Mouse (Mus musculus) limb, embryonic 15.5 days (tissue): ENCODE results near the gene Platr17. TPM values are rescaled to one million over a fixed set of nuclear protein-coding genes. Genes with fewer than 3 reads are reported as not detected.

Source experiments
- ATAC-seq: fragments of 200-750 bp; cut with Nextera tagmentation; 2 replicates; pipeline ENCODE4 v1.8.0; 2017; ENCODE audit warnings: low read depth, moderate TSS enrichment; ENCODE audit not compliant: insufficient number of reproducible peaks, low FRiP score, low TSS enrichment
- H3K27ac ChIP-seq: fragments of 300-500 bp; sonication (generic); 2 replicates; pipeline ENCODE4 v1.5.1; 2015; ENCODE audit warnings: moderate library complexity, mild to moderate bottlenecking, inconsistent platforms
- H3K27me3 ChIP-seq: fragments of 300-500 bp; sonication (generic); 2 replicates; pipeline ENCODE4 v1.6.1; 2015; ENCODE audit warnings: inconsistent platforms
- H3K36me3 ChIP-seq: fragments of 300-500 bp; sonication (generic); 2 replicates; pipeline ENCODE4 v1.6.1; 2015; ENCODE audit warnings: inconsistent platforms
- H3K4me1 ChIP-seq: fragments of 300-500 bp; sonication (generic); 2 replicates; pipeline ENCODE4 v1.6.1; 2015; ENCODE audit warnings: inconsistent platforms
- H3K4me2 ChIP-seq: fragments of 300-500 bp; sonication (generic); 2 replicates; pipeline ENCODE4 v1.6.1; 2015; ENCODE audit warnings: mild to moderate bottlenecking, inconsistent platforms
- H3K4me3 ChIP-seq: fragments of 300-500 bp; sonication (generic); 2 replicates; pipeline ENCODE4 v1.5.1; 2015; ENCODE audit warnings: mild to moderate bottlenecking, inconsistent platforms
- H3K9ac ChIP-seq: fragments of 300-500 bp; sonication (generic); 2 replicates; pipeline ENCODE4 v1.6.1; 2015; ENCODE audit warnings: inconsistent platforms
- H3K9me3 ChIP-seq: fragments of 300-500 bp; sonication (generic); 2 replicates; pipeline ENCODE4 v1.6.1; 2016; ENCODE audit warnings: inconsistent platforms
- WGBS: fragments of 180-500 bp; shearing (Covaris S2); methylation state at CpG from one replicate; pipeline ENCODE4 v1.1.7; 2015; 5-methylcytosine and 5-hydroxymethylcytosine counted together
- polyA plus RNA-seq: library from polyadenylated mRNA; unstranded; fragments of >200 nt; fragmentation: Nextera tagmentation; extraction: Ambion mirVana; gene quantifications from 2 replicates; pipeline ENCODE4 v1.2.1, GENCODE M21; 2015

The Platr17 gene
- polyA plus RNA-seq, 1 experiment from 2014 or later, result 0.19 TPM

GRCm38 (mm10) chr17:33916294-33916693, 11.4 kb downstream of the Platr17 start:
- Histone ChIP-seq H3K27ac (peak overlapping the region; percentile 88), H3K4me1 (peaks cover 72% of the 10 kb centered on the region), H3K36me3 (peaks cover 45% of the 10 kb centered on the region), H3K27me3 (no peaks in the 10 kb centered on the region), H3K4me2 (peak overlapping the region; percentile 67), H3K9me3 (no peaks in the 10 kb centered on the region), H3K9ac (peak overlapping the region; percentile 33; the same call in 1 of the 2 replicates), H3K4me3 (peak overlapping the region; percentile 53)
- ATAC-seq, result peak; percentile 16
- 3% methylated on average over 16 of the region's 20 CpGs for WGBS

GRCm38 (mm10) chr17:33916847-33917655, 12.1 kb downstream of the Platr17 start:
- H3K27ac ChIP-seq, result no peak overlapping the region; the same call in 1 of the 2 replicates
- peak overlapping the region; percentile 53 for H3K4me3 ChIP-seq
- H3K27me3 ChIP-seq, result no peaks in the 10 kb centered on the region
- peaks cover 38% of the 10 kb centered on the region for H3K36me3 ChIP-seq
- 73% methylated on average over 31 of the region's 31 CpGs for WGBS
- no peak for ATAC-seq
- H3K9me3 ChIP-seq, result no peaks in the 10 kb centered on the region
- H3K9ac ChIP-seq, result no peak overlapping the region
- peaks cover 65% of the 10 kb centered on the region for H3K4me1 ChIP-seq
- peak overlapping the region; percentile 67 for H3K4me2 ChIP-seq

DNA sequence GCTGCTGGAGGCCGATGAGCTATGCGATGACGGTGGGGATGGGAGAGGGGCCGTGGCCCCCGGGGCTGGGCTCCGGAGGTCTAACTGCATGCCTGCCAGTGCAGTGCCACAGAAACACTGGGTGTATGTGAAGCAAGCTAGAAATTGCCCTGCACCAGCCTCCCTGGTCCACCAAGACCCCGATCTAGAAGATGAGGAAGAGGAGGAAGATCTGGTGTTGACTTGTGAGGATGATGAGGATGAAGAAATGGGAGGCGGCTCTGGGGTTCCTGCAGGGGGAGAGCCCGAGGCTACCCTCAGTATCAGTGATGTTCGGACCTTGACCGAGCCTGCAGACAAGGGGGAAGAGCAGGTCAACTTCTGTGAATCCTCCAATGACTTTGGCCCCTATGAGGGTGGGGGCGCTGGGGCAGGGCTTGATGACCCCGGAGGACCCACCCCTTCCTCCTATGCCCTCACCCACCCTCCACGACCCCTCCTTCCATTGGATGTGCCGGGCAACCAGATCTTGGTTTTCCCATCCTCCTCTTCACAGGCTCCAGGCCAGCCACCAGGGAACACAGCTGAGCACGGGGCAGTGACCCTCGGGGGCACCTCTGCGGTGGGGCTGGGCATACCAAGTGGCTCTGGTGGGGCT, 12.8 kb downstream of the Platr17 start:
- 82% methylated on average over 18 of the region's 18 CpGs for WGBS
- Histone ChIP-seq H3K4me1 (peaks cover 62% of the 10 kb centered on the region), H3K9ac (no peak overlapping the region), H3K4me3 (no peak overlapping the region), H3K4me2 (no peak overlapping the region), H3K27me3 (no peaks in the 10 kb centered on the region), H3K36me3 (peaks cover 32% of the 10 kb centered on the region), H3K9me3 (no peaks in the 10 kb centered on the region), H3K27ac (no peak overlapping the region)
- no peak for ATAC-seq

- Histone ChIP-seq H3K4me3 (peak overlapping the region; percentile 56), H3K9ac (peak overlapping the region; percentile 54; the same call in 1 of the 2 replicates), H3K27me3 (no peaks in the 10 kb centered on the region), H3K4me1 (peaks cover 61% of the 10 kb centered on the region), H3K27ac (peak overlapping the region; percentile 78), H3K9me3 (no peaks in the 10 kb centered on the region), H3K4me2 (peak overlapping the region; percentile 88), H3K36me3 (peaks cover 26% of the 10 kb centered on the region)
- no peak for ATAC-seq
- WGBS, result 52% methylated on average over 37 of the region's 37 CpGs
Measured at GRCm38 (mm10) chr17:33918293-33919203, 13.6 kb downstream of the Platr17 start.

DNA sequence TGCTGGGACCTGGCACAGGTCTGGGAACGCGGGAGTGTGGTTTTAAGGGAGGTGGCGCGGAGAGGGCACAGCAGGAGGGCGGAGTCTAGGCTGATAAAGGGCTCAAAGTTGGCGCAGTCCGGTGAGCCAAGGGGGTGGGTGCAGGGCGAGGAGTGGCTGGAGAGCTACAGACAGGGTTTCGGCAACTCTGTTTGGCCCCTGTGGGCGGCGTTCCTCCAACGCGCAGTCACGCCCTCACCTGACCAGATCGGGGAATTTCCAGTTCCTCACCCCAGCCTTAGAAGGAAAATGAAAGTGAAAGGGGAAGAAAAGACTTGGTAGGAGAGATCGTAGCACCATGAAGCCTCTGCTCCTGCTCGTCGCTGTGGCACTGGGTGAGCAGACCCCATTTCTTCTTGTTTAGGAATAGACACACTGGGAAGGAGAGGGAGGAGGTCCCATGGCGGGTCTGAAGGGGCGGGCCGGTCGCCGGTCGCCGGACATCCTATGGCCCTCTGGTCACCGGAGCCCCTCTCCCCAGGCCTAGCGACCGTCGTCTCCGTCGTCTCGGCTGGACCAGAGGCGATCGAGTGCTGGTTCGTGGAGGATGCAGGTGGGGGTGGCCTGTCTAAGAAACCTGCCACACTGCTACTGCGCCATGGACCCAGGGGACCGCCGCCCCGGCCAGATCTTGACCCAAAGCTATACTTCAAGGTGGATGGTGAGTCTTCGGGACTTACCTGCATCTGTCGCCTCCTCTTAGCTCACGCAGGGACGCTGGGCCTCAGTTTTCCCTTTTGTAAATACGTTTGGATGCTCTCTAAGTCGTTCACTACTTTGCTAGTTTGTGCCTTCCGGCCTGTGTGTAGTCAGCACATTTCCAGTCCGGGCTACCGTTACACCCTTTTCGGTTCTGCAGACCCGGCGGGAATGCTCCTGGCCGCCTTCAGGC, 14.7 kb downstream of the Platr17 start:
- peaks cover 18% of the 10 kb centered on the region; the same call in 1 of the 2 replicates for H3K36me3 ChIP-seq
- peaks cover 56% of the 10 kb centered on the region for H3K4me1 ChIP-seq
- peak overlapping the region; percentile 78 for H3K27ac ChIP-seq
- no peaks in the 10 kb centered on the region for H3K27me3 ChIP-seq
- no peaks in the 10 kb centered on the region for H3K9me3 ChIP-seq
- peak overlapping the region; percentile 88 for H3K4me2 ChIP-seq
- peak overlapping the region; percentile 56 for H3K4me3 ChIP-seq
- H3K9ac ChIP-seq, result peak overlapping the region; percentile 54
- under 1% methylated on average over 52 of the region's 52 CpGs for WGBS
- ATAC-seq, result no peak

DNA sequence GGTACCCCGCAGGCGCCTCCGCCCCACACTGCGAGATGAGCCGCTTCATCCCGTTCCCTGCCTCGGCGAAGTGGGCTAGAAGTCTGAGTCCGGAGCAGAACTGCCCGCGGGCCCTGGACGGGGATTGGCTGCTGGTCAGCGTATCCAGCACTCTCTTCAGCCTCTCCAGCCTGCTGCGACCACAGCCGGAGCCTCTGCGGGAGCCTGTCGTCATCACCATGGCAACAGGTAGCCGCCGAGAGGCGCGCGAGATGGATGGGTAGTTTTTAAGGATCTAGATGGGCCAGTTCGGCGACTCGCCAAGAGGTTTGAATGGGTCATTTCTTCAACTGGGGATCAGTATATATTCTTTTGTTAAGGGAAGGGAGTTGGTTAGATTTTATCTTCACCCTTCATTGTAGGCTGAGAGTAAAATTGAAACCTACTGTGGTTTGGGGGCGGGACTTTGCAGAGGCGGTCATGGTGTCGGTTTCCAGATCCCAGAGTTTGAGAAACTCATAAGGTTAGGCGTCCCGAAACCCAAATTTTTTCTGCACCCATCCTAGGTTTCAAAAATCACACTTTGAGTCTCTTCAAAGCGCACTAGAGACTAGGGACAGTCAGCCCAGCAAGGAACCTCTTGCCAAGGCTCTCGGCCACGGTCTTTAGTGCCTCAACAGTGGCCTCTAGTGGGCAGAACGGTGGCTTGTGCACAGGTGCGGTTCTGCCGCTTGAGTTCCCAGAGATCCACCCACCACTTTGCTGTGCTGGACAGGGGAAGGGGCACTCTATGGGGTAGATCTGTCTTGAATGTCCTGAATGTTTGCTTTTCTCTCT, 15.6 kb downstream of the Platr17 start:
- no peak for ATAC-seq

DNA sequence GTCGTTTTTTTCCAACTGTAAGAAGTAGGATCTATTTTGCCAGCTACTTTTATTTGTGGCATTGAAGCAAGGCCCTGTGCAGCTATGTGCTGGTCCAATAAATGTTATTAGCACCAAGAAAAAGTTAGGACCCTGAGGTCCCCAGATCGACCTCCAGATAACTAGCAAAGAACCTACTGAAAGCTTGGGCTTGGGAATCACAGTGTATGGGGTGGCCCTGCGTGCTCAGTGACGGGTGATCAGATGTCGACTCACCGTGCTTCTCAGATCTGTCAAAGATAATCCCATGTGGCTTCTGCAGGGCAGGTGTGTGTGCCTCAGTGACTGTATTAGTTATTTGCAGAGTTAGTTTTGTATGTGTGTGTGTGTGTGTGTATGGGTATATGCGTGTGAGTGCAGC, 16.4 kb downstream of the Platr17 start:
- peak overlapping the region; percentile 56; the same call in 1 of the 2 replicates for H3K4me3 ChIP-seq
- 84% methylated on average over 7 of the region's 7 CpGs for WGBS
- no peak overlapping the region for H3K27ac ChIP-seq
- H3K4me2 ChIP-seq, result no peak overlapping the region
- no peak overlapping the region for H3K9ac ChIP-seq
- peaks cover 48% of the 10 kb centered on the region for H3K4me1 ChIP-seq
- H3K9me3 ChIP-seq, result no peaks in the 10 kb centered on the region
- peaks cover 24% of the 10 kb centered on the region for H3K36me3 ChIP-seq
- ATAC-seq, result no peak
- H3K27me3 ChIP-seq, result no peaks in the 10 kb centered on the region

More for the DNA sequence above, 15.6 kb downstream of the Platr17 start:
- Histone ChIP-seq H3K9ac (peak overlapping the region; percentile 54), H3K27ac (peak overlapping the region; percentile 78), H3K27me3 (no peaks in the 10 kb centered on the region), H3K4me2 (peak overlapping the region; percentile 88), H3K4me1 (peaks cover 51% of the 10 kb centered on the region), H3K9me3 (no peaks in the 10 kb centered on the region), H3K4me3 (peak overlapping the region; percentile 56), H3K36me3 (peaks cover 18% of the 10 kb centered on the region)
- WGBS, result under 1% methylated on average over 36 of the region's 36 CpGs

DNA sequence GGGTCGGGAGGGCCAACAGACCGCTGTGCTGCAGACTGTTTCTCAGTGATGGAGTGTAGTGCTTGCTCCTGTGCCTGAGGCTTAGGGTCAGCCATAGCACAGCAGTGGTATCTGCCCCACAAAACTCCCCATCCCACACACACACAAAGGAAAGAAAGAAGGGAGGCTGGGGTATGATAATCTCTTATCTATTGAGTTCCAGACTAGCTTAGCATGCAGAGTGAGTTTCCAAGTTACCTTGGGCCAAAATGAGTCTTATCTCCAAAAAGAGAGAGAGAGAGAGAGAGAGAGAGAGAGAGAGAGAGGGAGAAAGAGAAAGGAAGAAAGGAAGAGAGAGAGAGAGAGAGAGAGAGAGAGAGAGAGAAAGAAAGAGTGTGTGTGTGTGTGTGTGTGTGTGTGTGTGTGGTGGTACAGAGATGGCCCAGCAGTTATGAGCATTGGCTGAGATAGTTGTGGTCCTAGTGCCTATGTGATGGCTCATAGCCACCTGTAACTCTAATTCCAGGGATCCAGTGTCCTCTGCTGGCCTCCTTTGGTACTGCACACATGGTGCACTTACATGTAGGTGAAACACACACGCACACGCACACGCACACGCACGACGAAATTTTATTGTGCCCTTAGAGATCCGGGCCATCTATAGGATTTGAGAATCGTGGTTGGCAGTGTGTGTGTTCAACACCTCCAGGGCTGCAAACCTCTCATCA, 19.8 kb downstream of the Platr17 start:
- peaks cover 22% of the 10 kb centered on the region for H3K36me3 ChIP-seq
- no peak for ATAC-seq
- WGBS, result 89% methylated on average over 10 of the region's 10 CpGs
- H3K9me3 ChIP-seq, result no peaks in the 10 kb centered on the region
- H3K4me2 ChIP-seq, result no peak overlapping the region
- H3K9ac ChIP-seq, result no peak overlapping the region
- H3K4me1 ChIP-seq, result peaks cover 28% of the 10 kb centered on the region
- no peak overlapping the region for H3K27ac ChIP-seq
- no peaks in the 10 kb centered on the region for H3K27me3 ChIP-seq
- no peak overlapping the region for H3K4me3 ChIP-seq

DNA sequence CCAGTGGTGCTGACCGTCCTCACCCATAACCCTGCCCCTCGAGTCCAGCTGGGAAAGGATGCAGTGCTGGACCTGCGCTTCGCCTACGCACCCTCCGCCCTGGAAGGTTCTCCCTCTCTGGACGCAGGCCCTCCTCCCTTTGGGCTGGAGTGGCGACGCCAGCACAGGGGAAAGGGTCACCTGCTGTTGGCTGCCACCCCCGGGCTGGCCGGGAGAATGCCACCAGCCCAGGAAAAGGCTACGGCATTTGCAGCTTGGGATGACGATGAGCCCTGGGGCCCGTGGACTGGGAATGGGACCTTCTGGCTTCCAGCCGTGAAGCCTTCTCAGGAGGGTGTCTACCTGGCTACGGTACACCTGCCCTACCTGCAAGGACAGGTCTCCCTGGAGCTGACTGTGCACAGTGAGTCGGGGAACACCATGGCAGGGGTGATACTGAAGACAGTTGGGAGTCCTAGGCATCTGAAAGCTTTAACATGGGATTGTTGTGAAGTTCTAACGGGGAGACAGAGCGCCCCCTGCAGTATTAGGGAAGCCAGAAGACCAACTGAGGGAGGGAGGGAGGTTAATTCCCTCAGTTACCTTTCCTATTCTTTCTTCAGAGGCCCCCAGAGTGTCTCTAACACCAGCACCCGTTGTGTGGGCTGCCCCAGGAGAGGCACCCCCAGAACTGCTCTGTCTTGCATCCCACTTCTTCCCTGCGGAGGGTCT, 20.6 kb downstream of the Platr17 start:
- peaks cover 22% of the 10 kb centered on the region for H3K36me3 ChIP-seq
- H3K27me3 ChIP-seq, result no peaks in the 10 kb centered on the region
- H3K4me3 ChIP-seq, result no peak overlapping the region
- H3K4me1 ChIP-seq, result peaks cover 26% of the 10 kb centered on the region
- WGBS, result 82% methylated on average over 21 of the region's 21 CpGs
- no peak for ATAC-seq
- no peak overlapping the region for H3K4me2 ChIP-seq
- no peaks in the 10 kb centered on the region for H3K9me3 ChIP-seq
- no peak overlapping the region for H3K9ac ChIP-seq
- no peak overlapping the region for H3K27ac ChIP-seq
